Mouse (Mus musculus) 416B (cell line): ENCODE data around the gene Irf7.

Source experiments
- DNase-seq: peaks from one replicate; pipeline ENCODE4 v3.0.0; 2011; ENCODE audit warnings: low read depth

Irf7 gene

DNA sequence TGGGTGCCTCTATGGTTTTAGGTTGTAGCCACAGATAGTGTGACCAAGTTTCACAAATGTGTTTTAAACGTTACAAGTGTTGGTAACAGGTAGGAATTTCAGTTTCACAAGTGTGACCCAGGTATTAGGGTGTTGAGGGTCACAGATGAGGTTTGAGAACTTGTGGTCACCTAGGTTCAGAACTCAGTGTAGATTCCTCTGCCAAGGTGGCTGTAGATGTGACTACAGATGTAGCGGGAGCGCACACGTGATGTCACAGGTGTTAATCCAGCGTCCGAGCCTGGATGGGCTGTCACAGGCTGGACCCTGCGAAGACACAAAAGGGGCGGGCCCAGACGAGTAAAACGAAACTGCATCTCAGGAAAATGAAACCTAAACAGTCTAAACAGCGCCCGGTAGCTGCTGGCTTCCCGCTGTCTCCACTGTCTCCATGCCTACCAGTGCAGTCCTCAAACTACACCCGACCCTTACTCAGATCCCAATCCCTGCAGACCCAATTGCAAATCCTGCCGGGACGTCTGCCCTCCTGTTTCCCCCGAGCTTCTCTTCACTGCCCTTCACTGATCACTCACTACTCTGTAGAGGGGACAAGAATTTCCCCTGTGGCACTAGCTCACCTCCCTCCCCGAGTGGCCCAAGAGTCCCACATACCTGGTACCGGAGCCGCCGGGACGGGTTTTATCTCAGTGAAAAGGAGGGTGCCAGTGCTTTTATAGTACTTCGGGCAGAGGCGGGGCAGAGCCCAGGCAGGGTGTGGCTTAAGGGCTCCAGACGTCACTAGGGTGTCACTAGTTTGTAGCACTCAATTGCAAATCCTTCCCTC lies at the start of gene Irf7:
TSS of gene Irf7 (minus strand) at position 743 of the 823 bp plus-strand sequence.
- peak; percentile 84 for DNase-seq

DNA sequence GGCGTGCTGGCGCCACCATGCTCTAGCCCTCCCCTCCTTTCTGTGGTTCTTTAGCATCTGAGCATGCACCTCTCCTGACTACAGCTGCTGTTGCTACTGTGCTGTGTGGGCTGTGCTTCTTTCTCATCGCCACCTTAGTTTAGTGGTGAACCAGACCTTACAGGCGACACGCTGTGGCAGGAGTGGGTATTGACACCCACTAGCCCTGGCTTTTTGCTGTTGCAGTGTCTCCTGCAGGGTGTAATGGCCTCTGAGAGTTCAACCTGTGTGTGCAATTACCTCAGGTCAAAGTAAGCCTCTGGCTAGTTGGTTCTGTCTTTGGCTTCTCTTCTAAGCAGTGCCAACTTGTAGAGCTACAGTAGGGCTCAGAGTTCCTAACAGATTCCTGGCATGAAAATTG lies 49.7 kb upstream of the Irf7 start:
- peak; percentile 41 for DNase-seq

DNA sequence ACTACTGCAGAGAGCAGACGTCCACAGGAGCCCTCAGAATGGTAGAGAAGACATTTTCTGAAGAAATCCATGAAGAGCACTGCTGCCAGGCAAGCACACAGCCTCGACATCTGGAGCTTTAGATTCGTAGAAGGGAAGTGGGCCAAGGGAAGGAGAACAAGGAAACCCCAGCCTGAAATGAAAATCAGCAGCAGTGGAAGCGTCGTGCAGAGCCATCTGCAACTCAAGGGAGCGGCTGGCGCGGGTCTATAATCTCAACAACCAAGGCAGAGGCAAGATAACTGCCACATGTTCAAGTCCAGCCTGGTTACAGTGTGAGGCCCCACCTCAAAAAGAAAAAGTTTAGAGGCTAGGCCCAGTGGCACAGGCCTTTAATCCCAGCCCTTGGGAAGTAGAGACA lies 48.8 kb upstream of the Irf7 start:
- DNase-seq = no peak

DNA sequence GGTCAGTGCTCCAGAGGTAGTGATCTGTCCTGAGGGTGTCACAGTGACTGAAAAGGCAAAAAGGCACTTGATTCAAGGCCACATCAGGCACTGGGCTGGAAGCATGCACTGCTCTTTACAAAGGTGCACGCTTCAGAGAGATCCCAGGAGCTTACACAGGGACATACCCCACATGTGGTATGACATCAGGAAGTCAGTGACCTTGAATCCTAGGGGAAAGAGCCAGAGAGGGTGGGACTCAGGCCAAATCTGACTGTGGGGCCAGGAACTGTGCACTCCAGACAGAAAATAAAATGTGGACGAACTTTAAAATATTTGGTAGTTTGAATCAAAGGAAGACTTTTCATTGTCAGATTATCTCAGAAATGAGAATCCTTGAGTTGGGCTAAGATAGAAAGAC lies 48.1 kb upstream of the Irf7 start:
- DNase-seq = no peak

DNA sequence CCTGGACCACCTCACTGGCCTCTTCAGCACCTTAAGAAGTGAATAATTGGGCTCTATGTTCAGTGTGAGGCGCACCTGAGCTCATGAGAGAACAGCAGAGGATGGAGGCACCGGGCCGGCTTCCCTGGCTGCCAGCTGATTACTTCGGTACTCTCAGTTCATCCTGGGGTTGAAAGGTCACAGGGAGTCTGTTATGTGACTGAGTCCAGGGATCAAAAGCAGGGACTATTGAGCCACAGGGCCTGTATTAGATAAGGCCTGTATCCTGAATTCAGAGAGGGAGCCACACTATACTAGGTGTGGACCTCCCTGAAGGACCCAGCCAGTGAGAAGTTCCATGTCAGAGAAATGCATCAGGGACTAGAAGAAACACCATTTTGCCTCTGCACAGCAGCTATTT lies 38.3 kb upstream of the Irf7 start:
- no peak for DNase-seq

DNA sequence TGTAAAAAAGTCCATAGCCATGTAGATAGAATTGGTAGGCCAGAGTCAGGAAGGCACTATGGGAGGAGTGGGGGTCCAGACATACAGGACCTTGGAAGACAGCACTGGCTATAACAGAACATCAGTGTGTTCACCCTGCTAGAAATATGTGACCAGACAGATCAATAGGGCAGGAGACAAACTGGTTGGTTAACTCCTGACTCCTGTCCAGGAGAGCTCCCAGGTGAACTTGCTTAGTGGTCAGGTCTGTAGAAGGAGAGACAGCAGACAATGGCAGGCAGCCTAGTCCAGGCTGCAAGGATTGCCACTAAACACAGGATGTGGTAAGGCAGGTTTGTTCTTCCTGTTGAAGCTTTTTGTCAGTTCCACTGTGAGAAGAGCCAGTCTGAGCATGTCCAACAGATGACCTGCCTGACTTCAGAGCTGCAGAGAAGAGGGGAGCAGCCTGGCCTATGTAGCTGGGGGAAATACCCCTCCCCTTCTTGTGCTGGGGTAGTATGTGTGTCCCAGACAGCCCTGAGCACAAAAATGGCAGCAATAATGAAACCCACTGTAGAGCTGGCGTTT lies 36.5 kb upstream of the Irf7 start:
- DNase-seq = peak; percentile 43

DNA sequence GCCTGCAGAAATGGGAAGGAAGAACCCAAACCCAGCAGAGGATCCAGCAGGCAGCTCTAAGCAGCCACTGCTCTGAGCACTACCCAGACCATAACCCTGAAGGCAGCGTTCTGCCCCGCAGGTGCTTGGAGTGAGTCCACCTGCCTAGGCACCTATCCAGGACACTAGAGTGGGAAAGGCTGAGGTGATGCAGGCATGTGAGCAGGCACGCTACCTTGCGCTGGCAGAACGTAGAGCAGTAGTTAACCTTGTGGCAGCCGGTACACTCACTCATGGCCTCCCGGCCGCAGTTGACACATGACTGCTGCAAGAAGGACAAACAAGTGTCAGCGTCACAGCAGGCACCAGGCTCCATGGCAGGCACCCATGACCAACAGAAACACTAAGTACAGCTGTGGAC lies 35.1 kb upstream of the Irf7 start:
- no peak for DNase-seq

DNA sequence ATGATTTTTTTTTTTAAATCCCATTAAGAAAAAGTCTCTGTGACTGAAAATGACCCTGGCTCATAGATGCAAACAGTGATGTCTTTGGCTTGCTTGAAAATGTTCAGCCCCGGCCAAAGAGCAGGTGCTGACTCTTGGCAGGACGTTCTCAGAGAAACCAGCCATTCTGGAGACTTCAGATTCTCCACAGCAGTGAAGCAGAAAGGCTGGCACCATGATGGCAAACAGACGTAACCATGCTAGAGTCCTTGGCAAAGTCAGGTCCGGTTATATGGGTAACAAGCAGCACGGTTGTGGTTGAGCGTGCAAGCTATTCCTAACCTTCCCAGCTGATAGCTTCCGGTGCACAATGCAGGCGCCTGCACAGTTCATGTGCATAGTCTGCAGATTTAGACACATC lies 32.9 kb upstream of the Irf7 start:
- no peak for DNase-seq

DNA sequence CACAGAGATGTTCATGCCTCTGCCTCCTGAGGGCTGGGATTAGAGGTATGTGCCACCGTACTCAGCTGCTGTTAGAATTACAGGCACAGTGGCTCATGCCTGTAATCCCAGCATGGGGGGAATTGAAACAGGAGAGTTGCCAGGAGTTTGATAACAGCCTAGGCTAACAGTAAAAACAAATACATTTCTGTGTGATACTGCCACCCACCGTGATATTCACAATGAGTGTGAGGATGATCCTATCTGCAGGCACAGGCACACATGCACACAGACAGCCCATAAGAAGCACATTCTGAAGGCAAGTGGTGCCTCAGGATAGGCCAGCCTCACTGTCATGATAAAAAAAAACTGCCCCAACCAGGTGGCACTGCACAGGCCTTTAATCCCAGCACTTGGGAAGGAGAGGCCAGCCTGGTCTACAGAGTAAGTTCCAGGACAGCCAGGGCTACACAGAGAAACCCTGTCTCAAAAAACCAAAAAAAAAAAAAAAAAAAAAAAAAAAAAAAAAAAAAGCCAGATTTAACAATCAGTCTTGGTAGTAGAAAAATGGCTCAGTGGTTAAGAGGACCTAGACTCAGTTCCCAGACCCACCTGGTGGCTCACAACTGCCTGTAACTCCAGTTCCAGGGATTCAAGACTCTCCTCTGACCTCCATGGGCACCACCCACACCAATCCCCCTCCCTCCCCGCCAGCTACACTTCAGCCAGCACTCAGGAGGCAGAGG lies 31.8 kb upstream of the Irf7 start:
- no peak for DNase-seq

DNA sequence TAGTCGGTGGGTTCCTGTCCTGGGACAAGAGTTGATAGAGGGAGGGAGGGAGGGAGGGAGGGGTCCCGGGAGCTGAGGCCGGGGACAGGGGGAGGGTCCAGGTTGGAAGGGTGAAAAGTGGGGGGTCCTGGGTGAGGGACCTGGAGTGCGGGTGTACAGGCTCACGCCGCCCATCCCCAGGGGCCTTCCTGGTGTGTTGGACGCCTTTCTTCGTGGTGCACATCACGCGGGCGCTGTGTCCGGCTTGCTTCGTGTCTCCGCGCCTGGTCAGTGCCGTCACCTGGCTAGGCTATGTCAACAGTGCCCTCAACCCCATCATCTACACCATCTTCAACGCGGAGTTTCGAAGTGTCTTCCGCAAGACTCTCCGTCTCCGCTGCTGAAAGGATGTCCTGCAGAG lies 28.2 kb upstream of the Irf7 start:
- DNase-seq = no peak

DNA sequence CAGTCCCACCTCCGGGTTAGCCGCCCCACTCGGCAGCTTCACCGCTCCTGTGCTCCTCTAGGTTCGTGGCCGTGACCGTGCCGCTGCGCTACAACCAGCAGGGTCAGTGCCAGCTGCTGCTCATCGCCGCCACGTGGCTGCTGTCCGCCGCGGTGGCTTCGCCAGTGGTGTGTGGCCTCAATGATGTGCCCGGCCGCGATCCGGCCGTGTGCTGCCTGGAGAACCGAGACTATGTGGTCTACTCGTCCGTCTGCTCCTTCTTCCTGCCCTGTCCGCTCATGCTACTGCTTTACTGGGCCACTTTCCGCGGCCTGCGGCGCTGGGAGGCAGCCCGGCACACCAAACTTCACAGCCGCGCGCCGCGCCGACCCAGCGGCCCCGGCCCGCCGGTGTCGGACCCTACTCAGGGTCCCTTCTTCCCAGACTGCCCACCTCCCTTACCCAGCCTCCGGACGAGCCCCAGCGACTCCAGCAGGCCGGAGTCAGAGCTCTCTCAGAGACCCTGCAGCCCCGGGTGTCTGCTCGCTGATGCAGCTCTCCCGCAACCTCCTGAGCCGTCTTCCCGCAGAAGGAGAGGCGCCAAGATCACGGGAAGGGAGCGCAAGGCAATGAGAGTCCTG lies 27.7 kb upstream of the Irf7 start:
- DNase-seq = no peak

DNA sequence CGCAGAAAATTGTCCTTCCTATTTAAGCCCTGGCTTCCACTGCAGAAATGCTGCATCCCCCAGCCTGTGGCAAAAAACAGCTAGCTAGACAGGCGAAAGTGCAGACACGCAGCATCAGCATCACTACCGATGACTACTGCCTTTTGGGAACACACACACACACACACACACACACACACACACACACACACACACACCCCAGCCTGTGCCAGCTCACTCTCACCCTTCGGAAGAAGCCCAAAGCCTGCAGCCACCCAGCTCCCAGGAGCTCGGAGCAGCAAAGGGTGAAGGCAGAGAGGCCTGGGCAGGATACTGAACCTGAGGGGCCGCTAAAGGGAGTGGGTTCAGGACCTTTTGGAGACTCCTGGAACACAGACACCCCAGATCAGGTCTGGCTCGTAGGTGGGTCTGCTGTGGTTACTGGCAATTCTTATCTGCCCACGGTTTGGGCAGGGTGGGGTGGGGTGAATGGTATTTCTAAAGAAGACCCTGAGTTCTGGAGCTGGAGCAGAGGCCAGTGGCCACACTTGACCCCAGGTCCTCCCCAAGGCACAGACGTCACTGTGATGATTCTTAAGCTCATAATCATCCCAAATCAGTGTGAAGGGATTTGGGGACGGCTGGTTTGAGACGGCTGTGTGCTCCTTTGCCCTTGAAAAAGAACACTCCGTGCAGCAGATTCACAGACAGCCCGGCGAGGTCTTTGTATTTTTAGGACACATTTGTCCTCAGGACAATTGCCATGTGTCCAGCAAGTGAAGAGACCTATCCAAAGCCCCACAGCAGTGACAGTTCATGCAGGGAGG lies 26.5 kb upstream of the Irf7 start:
- no peak for DNase-seq

DNA sequence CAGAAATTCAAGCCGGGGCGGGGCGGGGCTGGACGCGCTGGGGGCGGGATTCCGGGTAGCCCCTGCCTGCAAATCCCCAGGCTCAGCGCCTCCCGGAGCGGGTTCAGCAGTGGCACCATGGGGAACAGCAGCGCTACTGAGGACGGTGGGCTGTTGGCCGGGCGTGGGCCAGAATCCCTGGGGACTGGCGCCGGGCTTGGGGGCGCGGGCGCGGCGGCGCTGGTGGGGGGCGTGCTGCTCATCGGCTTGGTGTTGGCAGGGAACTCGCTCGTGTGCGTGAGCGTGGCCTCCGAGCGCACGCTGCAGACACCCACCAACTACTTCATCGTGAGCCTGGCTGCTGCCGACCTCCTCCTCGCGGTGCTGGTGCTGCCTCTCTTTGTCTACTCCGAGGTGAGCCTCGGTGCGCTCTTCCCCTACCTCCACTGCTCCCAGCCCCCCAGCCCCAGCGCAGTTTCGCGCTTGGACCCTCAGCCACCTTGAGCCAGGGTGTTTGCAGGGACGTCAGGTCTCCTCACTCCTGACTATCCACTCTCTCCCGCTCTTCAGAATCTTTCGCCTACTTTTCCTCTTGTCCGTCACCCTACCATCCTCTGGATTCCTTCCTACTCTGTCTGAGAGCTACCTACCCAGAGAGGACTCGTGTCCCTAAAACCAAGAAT lies 25.8 kb upstream of the Irf7 start, which contains the start of gene Drd4:
TSS of gene Drd4 (plus strand) at position 86 of the 662 bp plus-strand sequence.
- no peak for DNase-seq

DNA sequence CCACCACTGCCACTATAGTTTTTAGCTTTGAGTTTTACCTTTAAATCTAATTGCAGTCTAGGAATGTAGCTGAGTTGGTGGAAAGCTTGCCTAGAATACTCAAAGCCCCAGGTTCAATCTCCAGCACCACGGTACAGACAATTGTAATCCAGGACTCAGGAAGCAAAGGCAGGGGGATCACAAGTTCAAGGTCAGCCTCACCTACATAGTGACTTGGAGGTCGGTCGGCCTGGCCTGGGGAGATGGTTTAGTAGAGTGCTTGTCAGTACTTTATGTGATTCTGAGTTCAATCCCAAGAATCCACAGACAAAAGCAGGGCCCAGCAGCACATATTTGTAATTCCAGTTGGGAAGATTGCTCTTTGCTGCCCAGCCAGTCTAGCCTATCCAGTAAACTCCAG lies 21.8 kb upstream of the Irf7 start:
- no peak for DNase-seq

DNA sequence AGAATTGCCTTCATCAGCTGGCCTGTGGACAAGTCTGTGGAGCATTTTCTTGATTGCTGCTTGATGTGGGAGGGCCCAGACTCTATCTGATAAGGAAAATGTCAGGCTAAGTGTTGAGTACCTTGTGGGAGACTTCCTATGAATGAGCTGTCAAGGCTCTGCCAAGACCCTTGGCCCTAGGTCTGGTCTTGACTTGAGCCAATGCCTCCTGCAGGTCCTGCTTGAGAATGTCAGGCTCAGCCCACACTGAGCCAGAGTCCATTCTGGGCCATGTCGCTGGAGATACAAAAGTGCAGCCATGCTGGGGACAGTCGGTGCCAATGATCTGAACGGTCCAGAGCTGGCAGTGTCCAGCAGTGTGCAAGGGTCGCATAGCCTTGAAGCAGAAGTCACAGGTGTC lies 16.5 kb upstream of the Irf7 start:
- no peak for DNase-seq

DNA sequence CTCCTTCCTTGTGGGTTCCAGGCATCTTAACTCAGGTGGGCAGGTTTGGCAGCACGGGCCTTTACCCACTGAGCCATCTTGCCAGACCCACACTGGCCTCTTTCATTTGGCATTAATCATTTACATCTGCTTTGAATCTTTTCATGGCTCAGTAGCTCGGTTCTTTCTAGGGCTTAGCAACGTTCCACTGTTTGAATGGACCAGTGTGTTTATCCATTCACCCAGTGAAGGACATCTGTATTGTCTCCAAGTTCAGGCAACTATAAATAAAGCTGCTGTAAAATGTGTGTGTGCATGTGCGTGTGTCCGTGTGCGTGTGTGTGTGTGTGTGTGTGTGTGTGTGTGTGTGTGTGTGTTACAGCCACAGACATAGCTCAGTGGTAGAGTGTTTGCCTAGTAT lies 15.2 kb upstream of the Irf7 start:
- DNase-seq = no peak

DNA sequence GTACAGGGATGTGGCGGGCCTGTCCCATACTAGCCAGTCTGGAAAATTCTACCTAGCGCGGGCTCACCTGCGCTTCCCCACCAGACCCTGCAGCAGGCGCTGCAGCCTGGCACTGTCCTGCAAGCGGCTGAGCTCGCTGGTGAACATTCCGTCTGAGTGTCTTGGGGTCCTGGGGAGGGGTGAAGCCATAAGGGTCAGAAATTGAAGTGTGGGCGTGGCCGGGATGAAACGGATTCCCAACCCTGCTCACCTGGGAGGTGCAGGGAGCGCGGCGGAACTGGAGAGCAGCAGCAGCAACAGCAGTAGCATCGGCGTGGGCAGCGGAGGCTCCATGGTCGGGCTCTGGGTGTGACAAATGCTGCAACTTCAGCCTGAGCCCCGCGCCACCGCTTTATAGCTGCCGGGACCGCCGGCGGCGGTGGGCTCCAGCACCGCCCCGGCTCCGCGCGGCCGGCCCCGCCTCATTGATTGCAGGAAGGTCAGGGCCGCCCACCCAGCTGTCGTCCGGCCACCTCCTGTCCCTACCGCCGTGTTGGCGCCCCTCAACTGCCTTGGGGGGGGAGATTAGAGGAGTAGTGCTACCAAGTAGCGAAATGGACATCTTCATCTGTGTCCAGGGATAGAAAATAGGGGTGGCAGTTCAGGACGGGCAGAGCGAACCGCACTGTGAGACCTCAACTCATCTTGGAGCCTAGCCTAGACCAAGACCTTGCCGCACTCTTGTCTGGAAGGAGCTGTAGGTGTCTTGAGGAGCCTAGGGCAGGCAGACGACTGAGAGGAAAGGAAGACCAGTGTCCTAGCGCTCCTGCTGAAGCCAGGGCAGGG lies 12.7 kb upstream of the Irf7 start, which contains the start of gene Sct:
TSS of gene Sct (minus strand) at position 368 of the 825 bp plus-strand sequence.
- DNase-seq = no peak

DNA sequence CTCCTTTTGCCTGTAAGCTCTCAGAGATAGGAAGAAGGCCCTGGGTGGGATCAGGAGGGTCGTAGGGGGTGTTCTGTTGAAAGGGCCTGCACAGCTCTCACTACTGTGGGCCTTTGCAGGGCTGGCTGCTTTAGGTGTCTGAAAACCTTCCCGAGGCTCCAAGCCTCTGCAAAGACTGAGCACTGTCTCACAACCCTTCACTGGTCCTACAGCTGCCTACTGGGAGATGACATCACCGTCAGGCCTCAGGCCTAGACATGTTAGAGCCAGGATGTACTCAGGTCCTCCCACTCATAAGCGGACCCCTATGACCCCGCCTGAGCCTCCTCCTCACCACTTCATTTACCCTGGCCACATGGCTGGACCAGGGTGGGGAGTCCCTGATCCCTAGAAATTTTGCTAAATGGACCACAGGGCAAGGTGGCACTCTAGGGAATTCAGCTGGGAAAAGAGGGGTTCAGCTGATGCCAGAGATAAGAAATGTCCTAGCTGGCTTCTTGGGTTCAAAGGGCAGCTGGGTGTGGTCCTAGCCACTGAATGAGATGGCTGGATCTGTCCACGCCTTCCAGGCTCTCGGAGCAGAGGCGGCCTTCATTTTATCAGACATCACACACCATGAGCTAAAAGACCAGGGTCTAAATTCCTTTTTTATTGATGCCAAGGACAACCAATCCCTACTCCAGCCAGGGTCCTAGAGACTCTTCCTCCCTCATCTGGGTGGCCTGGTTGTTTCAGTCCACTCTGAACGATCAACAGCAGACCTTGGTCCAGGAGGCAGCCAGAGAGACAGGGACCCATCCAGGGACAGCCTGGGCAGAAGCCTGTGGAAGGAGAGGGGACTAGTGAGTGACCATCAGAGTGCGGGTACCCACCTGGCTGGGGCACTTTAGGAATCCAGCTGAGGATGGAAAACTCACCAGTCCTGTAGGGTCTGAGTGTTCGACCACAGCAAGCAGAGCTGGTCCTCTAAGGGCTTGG lies 11.7 kb upstream of the Irf7 start:
- no peak for DNase-seq

DNA sequence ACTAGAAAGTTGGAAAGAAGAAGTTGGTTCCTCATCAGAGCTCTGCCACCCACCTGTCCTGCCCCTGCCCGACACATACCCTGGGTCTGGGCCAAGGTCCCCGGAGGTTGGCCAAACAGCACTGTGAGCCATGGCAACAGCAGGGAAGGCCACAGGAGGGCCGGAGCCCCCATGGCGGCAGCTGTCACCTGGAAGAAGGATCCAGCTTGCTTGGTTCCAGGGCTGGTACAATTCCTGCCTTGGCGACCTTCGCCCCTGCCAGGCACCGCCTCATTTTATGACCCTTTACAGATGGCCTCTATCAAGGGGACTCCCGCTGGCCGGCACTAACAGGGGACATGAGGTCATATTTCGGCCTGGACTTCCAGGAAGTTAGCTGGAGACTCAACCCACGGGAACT lies 10.3 kb upstream of the Irf7 start, which contains the start of gene Cdhr5:
TSS of gene Cdhr5 (minus strand) at position 241 of the 400 bp plus-strand sequence.
- DNase-seq = no peak
